Mouse (Mus musculus): ENCODE results near the gene Gm37240. TPM values are rescaled to one million over a fixed set of nuclear protein-coding genes. Genes with fewer than 3 reads are reported as not detected.
A peak's percentile ranks its signal among the peaks of the same experiment; 100 is the strongest.
"Not testable (repeated sequence)": the region's sequence is repeated elsewhere in the genome, so short reads cannot be mapped to it uniquely, and the experiment has no call there.

Gm37240 gene
- polyA plus RNA-seq, 1 experiment = 1.0 TPM

- TF ChIP-seq CTCF (IDR thresholded peaks at IDR 0.05; ENCODE audit: control insufficient read depth, insufficient read depth, low read length) = 0 out of 2 replicates have a peak, but pooled peaks have one; percentile 13
- H3K27ac ChIP-seq (ENCODE audit: control insufficient read depth, insufficient read depth, low read depth, low read length, poor library complexity); H3K4me1 ChIP-seq (ENCODE audit: control insufficient read depth, insufficient read depth, low read length); H3K4me3 ChIP-seq (replicated peaks; ENCODE audit: control insufficient read depth, low read depth, low read length): not testable (repeated sequence)
- whole genome bisulfite sequencing = 5% methylated on average over 3 of the region's 3 CpGs
Measured at GRCm38 (mm10) chr3:84542450-84542849, 1344.9 kb downstream of the Gm37240 start.

GRCm38 (mm10) chr3:84541881-84542280 lies 1345.4 kb downstream of the Gm37240 start:
- Histone ChIP-seq H3K27ac (ENCODE audit: control insufficient read depth, insufficient read depth, low read depth, low read length, poor library complexity) (no peak overlapping the region), H3K4me3 (replicated peaks; ENCODE audit: control insufficient read depth, low read depth, low read length) (no peak overlapping the region), H3K4me1 (ENCODE audit: control insufficient read depth, insufficient read depth, low read length) (no peaks in the 10 kb centered on the region; the same call in 1 of the 2 replicates)
- 89% methylated on average over 1 of the region's 1 CpGs for WGBS
- TF ChIP-seq CTCF (IDR thresholded peaks at IDR 0.05; ENCODE audit: control insufficient read depth, insufficient read depth, low read length) (no peak), POLR2A (IDR thresholded peaks at IDR 0.05; ENCODE audit: borderline replicate concordance, control insufficient read depth, low read depth, low read length) (no peak)

- H3K4me3 ChIP-seq (replicated peaks; ENCODE audit: control insufficient read depth, low read depth, low read length) = no peak overlapping the region
- no peaks in the 10 kb centered on the region for H3K4me1 ChIP-seq (ENCODE audit: control insufficient read depth, insufficient read depth, low read length)
- no peak overlapping the region for H3K27ac ChIP-seq (ENCODE audit: control insufficient read depth, insufficient read depth, low read depth, low read length, poor library complexity)
- TF ChIP-seq CTCF (IDR thresholded peaks at IDR 0.05; ENCODE audit: control insufficient read depth, insufficient read depth, low read length) (no peak), POLR2A (IDR thresholded peaks at IDR 0.05; ENCODE audit: borderline replicate concordance, control insufficient read depth, low read depth, low read length) (no peak)
Measured at GRCm38 (mm10) chr3:84540640-84541039, 1346.7 kb downstream of the Gm37240 start.

- TF ChIP-seq CTCF (IDR thresholded peaks at IDR 0.05; ENCODE audit: control insufficient read depth, insufficient read depth, low read length) = no peak
- TF ChIP-seq POLR2A (IDR thresholded peaks at IDR 0.05; ENCODE audit: borderline replicate concordance, control insufficient read depth, low read depth, low read length) = no peak
- no peaks in the 10 kb centered on the region for H3K4me1 ChIP-seq (ENCODE audit: control insufficient read depth, insufficient read depth, low read length)
- H3K4me3 ChIP-seq (replicated peaks; ENCODE audit: control insufficient read depth, low read depth, low read length) = no peak overlapping the region
- 81% methylated on average over 6 of the region's 6 CpGs for WGBS
- no peak overlapping the region for H3K27ac ChIP-seq (ENCODE audit: control insufficient read depth, insufficient read depth, low read depth, low read length, poor library complexity)
Measured at GRCm38 (mm10) chr3:84536987-84537386, 1350.3 kb downstream of the Gm37240 start.

- H3K27ac ChIP-seq (ENCODE audit: control insufficient read depth, insufficient read depth, low read depth, low read length, poor library complexity) = no peak overlapping the region
- TF ChIP-seq CTCF (IDR thresholded peaks at IDR 0.05; ENCODE audit: control insufficient read depth, insufficient read depth, low read length) (no peak), POLR2A (IDR thresholded peaks at IDR 0.05; ENCODE audit: borderline replicate concordance, control insufficient read depth, low read depth, low read length) (no peak)
- 63% methylated on average over 5 of the region's 5 CpGs for WGBS
- no peaks in the 10 kb centered on the region for H3K4me1 ChIP-seq (ENCODE audit: control insufficient read depth, insufficient read depth, low read length)
- H3K4me3 ChIP-seq (replicated peaks; ENCODE audit: control insufficient read depth, low read depth, low read length) = no peak overlapping the region
Measured at GRCm38 (mm10) chr3:84533227-84533626, 1354.1 kb downstream of the Gm37240 start.

- H3K4me3 ChIP-seq (replicated peaks; ENCODE audit: control insufficient read depth, low read depth, low read length) = no peak overlapping the region
- TF ChIP-seq CTCF (IDR thresholded peaks at IDR 0.05; ENCODE audit: control insufficient read depth, insufficient read depth, low read length) (no peak), POLR2A (IDR thresholded peaks at IDR 0.05; ENCODE audit: borderline replicate concordance, control insufficient read depth, low read depth, low read length) (no peak)
- 84% methylated on average over 2 of the region's 2 CpGs for WGBS
- no peaks in the 10 kb centered on the region for H3K4me1 ChIP-seq (ENCODE audit: control insufficient read depth, insufficient read depth, low read length)
- no peak overlapping the region for H3K27ac ChIP-seq (ENCODE audit: control insufficient read depth, insufficient read depth, low read depth, low read length, poor library complexity)
Measured at GRCm38 (mm10) chr3:84529021-84529420, 1358.3 kb downstream of the Gm37240 start.

GRCm38 (mm10) chr3:84524952-84525351 lies 1362.4 kb downstream of the Gm37240 start:
- H3K4me3 ChIP-seq (replicated peaks; ENCODE audit: control insufficient read depth, low read depth, low read length) = no peak overlapping the region
- 73% methylated on average over 1 of the region's 1 CpGs for WGBS
- H3K27ac ChIP-seq (ENCODE audit: control insufficient read depth, insufficient read depth, low read depth, low read length, poor library complexity) = no peak overlapping the region
- H3K4me1 ChIP-seq (ENCODE audit: control insufficient read depth, insufficient read depth, low read length) = no peaks in the 10 kb centered on the region
- TF ChIP-seq POLR2A (IDR thresholded peaks at IDR 0.05; ENCODE audit: borderline replicate concordance, control insufficient read depth, low read depth, low read length) = no peak
- no peak for TF ChIP-seq CTCF (IDR thresholded peaks at IDR 0.05; ENCODE audit: control insufficient read depth, insufficient read depth, low read length)

- TF ChIP-seq CTCF (IDR thresholded peaks at IDR 0.05; ENCODE audit: control insufficient read depth, insufficient read depth, low read length) (no peak), POLR2A (IDR thresholded peaks at IDR 0.05; ENCODE audit: borderline replicate concordance, control insufficient read depth, low read depth, low read length) (no peak)
- Histone ChIP-seq H3K27ac (ENCODE audit: control insufficient read depth, insufficient read depth, low read depth, low read length, poor library complexity) (no peak overlapping the region), H3K4me3 (replicated peaks; ENCODE audit: control insufficient read depth, low read depth, low read length) (no peak overlapping the region), H3K4me1 (ENCODE audit: control insufficient read depth, insufficient read depth, low read length) (no peaks in the 10 kb centered on the region)
- 93% methylated on average over 3 of the region's 3 CpGs for WGBS
Measured at GRCm38 (mm10) chr3:84516163-84516562, 1371.2 kb downstream of the Gm37240 start.

- no peak overlapping the region for H3K4me3 ChIP-seq (replicated peaks; ENCODE audit: control insufficient read depth, low read depth, low read length)
- 69% methylated on average over 6 of the region's 6 CpGs for WGBS
- H3K27ac ChIP-seq (ENCODE audit: control insufficient read depth, insufficient read depth, low read depth, low read length, poor library complexity) = no peak overlapping the region
- H3K4me1 ChIP-seq (ENCODE audit: control insufficient read depth, insufficient read depth, low read length) = no peaks in the 10 kb centered on the region
- TF ChIP-seq POLR2A (IDR thresholded peaks at IDR 0.05; ENCODE audit: borderline replicate concordance, control insufficient read depth, low read depth, low read length) = no peak
- TF ChIP-seq CTCF (IDR thresholded peaks at IDR 0.05; ENCODE audit: control insufficient read depth, insufficient read depth, low read length) = no peak
Measured at GRCm38 (mm10) chr3:84512774-84513515, 1374.4 kb downstream of the Gm37240 start.
